Mouse (Mus musculus) c-Kit-positive CD71-positive TER-119-positive erythroid progenitor cells, embryonic 14.5 days (primary cell): ENCODE measurements around the gene Skint7.
"Not testable (repeated sequence)": the region's sequence is repeated elsewhere in the genome, so short reads cannot be mapped to it uniquely, and the experiment has no call there.

Experiments
- DNase-seq: peaks from one replicate; pipeline ENCODE4 v3.0.0-alpha.2; 2013; ENCODE audit warnings: low spot score

Skint7 gene

DNA sequence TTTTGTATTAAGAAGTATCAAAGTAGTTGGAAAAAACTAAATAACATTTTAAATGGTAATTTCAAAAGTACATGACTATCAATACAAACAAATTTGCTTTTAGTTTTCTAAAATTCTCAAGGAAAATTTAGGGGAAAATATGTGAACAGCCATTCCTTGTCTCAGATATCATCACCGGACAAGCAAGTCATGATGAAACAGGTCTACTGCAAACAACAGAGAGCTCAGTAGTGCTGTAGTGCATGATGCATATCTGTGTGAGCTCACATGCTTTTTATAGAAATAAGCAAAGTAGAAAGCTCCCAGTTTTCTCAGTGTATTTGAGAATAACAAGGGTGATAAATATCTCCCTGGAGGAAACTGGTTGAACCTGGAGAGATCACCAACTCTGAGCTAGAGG lies at the start of gene Skint7:
Gene Skint7 (plus strand): TSS at position 301 of the 400 bp plus-strand sequence.
- DNase-seq, result no peak

DNA sequence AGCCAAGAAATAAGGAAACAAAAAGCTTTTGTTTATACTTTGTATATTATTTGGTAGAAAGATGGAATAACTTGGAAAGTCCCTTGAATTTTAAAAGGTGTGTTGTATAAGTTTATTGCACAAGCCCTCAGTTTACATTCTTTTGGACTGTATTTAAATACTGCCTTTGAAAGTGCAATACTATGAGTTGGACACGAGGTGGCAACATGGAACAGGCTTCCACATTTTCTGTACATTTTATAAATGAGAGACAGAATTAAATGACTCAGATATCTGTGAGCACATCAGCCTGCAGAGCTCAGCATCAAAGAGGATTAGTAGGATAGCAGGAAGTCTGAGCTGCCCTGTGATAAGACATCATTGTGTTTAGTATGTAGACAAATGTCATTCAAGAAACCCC lies 11.4 kb upstream of the Skint7 start:
- no peak for DNase-seq

DNA sequence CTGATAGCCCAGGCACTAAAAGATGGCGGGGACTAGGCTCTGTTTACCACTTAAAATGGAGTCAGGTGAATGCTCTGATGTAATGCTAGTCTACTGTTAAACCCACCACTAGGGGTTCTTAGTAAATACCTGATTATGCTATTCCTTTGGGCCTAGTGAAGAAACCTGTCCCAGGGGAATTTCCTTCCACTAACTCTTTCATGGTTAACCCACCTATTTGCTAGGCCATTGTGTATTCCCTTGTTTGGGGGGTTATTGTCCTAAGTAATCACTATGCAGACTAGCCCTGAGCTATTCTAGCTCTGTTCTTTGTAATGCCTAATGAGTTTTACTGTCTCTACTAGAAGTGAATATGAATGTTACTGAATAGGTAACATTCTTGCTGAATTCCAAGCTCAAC lies 9.5 kb upstream of the Skint7 start:
- DNase-seq, result not testable (repeated sequence)

DNA sequence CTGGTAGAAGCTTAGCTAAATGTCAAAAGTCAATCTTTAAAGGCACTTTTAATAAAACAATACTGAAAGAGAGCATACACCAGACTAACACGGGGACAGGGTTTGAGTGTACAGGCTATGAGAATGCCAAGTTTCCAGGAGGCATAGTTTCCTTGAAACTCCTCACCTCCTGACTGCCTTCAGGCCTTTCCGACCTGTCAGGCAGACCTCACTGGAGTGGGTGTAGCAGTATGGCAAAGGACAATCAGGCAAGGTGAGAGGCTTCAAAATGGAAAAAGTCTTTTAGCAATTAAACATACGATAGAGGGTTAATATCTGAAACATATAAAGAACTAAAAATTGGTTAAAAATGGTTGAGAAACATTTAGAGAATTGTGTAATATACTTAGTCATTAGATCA lies 9.1 kb upstream of the Skint7 start:
- DNase-seq, result no peak

DNA sequence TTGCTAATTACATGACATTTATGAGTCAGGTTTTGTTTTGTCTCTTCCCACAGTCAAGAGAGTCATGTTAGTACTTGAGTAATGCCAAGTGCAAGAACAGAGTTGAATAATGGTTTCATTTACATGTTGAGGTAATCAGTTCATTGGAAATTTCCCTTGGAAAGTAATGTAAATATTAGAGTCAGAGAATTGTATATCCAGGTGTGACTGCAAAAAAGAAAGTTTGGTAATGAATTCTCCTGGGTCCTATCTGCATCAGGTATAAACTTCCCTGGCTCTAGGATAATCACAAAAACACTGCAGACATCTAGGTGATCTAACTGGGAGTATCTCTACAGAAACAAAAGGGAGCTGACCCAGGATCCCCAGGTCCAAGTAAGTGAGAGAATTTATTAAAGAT lies 33.2 kb downstream of the Skint7 start, which contains the start of gene Skint1:
Gene Skint1 (plus strand): TSS at position 301 of the 400 bp plus-strand sequence.
- no peak for DNase-seq
